Mouse (Mus musculus): ENCODE results near the gene Pitpnm2. TPM values are rescaled to one million over a fixed set of nuclear protein-coding genes. Genes with fewer than 3 reads are reported as not detected.

Gene Pitpnm2
- polyA plus RNA-seq, 1 experiment from 2014 or later: 8.9 TPM

DNA sequence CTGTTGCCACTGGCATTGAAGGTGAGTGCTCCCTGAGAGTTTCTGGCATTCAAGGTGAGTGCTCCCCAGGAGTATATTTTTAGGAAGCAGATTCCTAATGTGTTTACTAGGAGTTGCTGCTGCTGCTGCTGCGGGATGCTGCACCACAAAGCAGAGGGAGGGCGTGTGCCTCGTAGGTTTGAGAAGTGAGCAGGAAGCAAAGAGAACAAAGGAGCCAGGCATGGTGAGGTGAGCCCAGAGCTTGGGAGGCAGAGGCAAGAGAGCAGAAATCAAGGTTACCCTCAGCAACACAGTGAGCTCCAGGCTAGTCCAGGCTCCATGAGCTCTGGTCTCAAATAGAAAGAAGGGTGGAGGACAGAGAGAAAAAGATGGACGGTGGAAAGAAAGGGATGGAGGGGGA, 13.7 kb upstream of the Pitpnm2 start:
- ATAC-seq (ENCODE audit: low FRiP score): no peak
- Histone ChIP-seq H3K4me1 (no peaks in the 10 kb centered on the region), H3K27ac (no peak overlapping the region), H3K4me3 (replicated peaks) (no peak overlapping the region), H3K9me3 (no peaks in the 10 kb centered on the region), H3K36me3 (replicated peaks) (peaks cover 72% of the 10 kb centered on the region), H3K4me2 (no peak overlapping the region), H3K27me3 (no peaks in the 10 kb centered on the region), H3K9ac (no peak overlapping the region)
- WGBS: 76% methylated on average over 4 of the region's 4 CpGs

DNA sequence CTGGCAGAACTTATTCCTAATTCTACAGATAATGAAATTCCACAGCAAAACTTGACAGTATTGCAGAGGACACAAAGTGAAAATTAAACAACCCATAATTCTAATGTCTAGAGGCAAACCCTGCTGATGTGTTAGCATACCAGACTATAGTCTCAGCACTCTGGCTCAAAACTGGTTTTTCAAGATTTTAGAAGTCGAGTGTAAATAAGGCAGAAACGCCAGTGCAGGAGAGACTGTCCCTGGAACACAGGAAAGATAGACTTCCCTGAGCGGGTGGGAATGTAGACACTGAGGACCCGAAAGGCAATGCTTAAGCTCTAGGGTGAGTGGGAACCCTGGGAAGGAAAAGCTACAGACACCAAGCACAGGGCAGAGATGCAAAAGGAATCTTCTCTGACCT, 12.5 kb upstream of the Pitpnm2 start:
- Histone ChIP-seq H3K36me3 (replicated peaks) (peaks cover 83% of the 10 kb centered on the region), H3K27me3 (no peaks in the 10 kb centered on the region), H3K9ac (no peak overlapping the region), H3K9me3 (no peaks in the 10 kb centered on the region), H3K4me3 (replicated peaks) (no peak overlapping the region), H3K27ac (no peak overlapping the region), H3K4me1 (no peaks in the 10 kb centered on the region), H3K4me2 (no peak overlapping the region)
- no peak for ATAC-seq (ENCODE audit: low FRiP score)
- 89% methylated on average over 4 of the region's 4 CpGs for WGBS

DNA sequence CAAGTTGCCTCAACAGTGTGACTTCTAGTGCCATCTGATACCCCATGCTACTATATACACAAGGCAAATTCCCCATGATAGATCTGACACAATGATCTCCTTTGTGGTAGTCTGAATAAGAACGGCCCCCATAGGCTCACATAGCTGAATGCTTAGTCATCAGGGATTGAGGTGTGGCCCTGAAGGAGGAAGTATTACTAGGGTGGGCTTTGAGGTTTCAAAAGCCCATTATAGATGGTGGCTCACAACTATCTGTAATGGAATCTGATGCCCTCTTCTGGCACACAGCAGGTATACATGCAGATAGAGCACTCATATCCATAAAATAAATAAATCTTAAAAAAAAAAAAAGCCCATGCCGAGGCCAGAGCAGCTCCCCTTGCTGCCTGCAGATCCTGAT, 9.6 kb upstream of the Pitpnm2 start:
- H3K9ac ChIP-seq: no peak overlapping the region
- no peak overlapping the region for H3K27ac ChIP-seq
- no peak overlapping the region for H3K4me2 ChIP-seq
- H3K27me3 ChIP-seq: no peaks in the 10 kb centered on the region
- H3K9me3 ChIP-seq: no peaks in the 10 kb centered on the region
- no peak overlapping the region for H3K4me3 ChIP-seq (replicated peaks)
- H3K36me3 ChIP-seq (replicated peaks): peaks cover 73% of the 10 kb centered on the region
- 69% methylated on average over 2 of the region's 2 CpGs for WGBS
- H3K4me1 ChIP-seq: no peaks in the 10 kb centered on the region
- ATAC-seq (ENCODE audit: low FRiP score): no peak

GRCm38 (mm10) chr5:124258026-124258425, 8.5 kb upstream of the Pitpnm2 start:
- H3K9ac ChIP-seq: no peak overlapping the region
- no peaks in the 10 kb centered on the region for H3K9me3 ChIP-seq
- H3K4me3 ChIP-seq (replicated peaks): no peak overlapping the region
- H3K4me2 ChIP-seq: no peak overlapping the region
- H3K27me3 ChIP-seq: no peaks in the 10 kb centered on the region
- H3K27ac ChIP-seq: no peak overlapping the region
- no peak for ATAC-seq (ENCODE audit: low FRiP score)
- WGBS: 89% methylated on average over 1 of the region's 1 CpGs
- H3K4me1 ChIP-seq: no peaks in the 10 kb centered on the region
- peaks cover 69% of the 10 kb centered on the region for H3K36me3 ChIP-seq (replicated peaks)

GRCm38 (mm10) chr5:124255141-124255540, 5.6 kb upstream of the Pitpnm2 start:
- H3K9ac ChIP-seq: no peak overlapping the region
- 96% methylated on average over 7 of the region's 7 CpGs for WGBS
- H3K4me1 ChIP-seq: peaks cover 11% of the 10 kb centered on the region
- H3K36me3 ChIP-seq (replicated peaks): peaks cover 49% of the 10 kb centered on the region
- no peaks in the 10 kb centered on the region for H3K9me3 ChIP-seq
- H3K27me3 ChIP-seq: peaks cover 4% of the 10 kb centered on the region; the same call in 1 of the 2 replicates
- H3K27ac ChIP-seq: no peak overlapping the region
- no peak overlapping the region for H3K4me2 ChIP-seq
- no peak for ATAC-seq (ENCODE audit: low FRiP score)
- H3K4me3 ChIP-seq (replicated peaks): no peak overlapping the region

DNA sequence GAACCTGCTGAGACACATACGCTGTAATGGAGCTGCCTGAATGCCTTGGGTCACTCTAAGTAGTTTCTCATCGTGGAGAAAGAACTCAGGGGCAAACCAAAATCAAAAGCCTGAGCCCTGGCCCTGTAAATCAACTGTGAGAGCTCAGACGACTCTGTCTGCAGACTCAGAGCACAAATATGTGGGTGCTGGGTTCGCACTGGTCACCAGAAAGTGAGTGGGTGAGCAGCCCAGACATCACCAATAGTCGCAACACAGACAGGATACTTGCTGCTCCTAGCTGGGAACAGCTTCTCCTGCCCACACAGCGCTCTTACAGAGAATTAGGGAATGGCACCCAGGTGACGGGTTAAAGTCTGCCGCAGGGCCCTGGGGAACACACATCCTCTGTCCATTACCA, 4.0 kb upstream of the Pitpnm2 start:
- WGBS: 80% methylated on average over 8 of the region's 8 CpGs
- Histone ChIP-seq H3K36me3 (replicated peaks) (peaks cover 36% of the 10 kb centered on the region), H3K4me3 (replicated peaks) (no peak overlapping the region), H3K9me3 (no peaks in the 10 kb centered on the region), H3K4me2 (no peak overlapping the region), H3K9ac (no peak overlapping the region), H3K27ac (no peak overlapping the region), H3K4me1 (peaks cover 17% of the 10 kb centered on the region), H3K27me3 (peaks cover 4% of the 10 kb centered on the region; the same call in 1 of the 2 replicates)
- no peak for ATAC-seq (ENCODE audit: low FRiP score)

DNA sequence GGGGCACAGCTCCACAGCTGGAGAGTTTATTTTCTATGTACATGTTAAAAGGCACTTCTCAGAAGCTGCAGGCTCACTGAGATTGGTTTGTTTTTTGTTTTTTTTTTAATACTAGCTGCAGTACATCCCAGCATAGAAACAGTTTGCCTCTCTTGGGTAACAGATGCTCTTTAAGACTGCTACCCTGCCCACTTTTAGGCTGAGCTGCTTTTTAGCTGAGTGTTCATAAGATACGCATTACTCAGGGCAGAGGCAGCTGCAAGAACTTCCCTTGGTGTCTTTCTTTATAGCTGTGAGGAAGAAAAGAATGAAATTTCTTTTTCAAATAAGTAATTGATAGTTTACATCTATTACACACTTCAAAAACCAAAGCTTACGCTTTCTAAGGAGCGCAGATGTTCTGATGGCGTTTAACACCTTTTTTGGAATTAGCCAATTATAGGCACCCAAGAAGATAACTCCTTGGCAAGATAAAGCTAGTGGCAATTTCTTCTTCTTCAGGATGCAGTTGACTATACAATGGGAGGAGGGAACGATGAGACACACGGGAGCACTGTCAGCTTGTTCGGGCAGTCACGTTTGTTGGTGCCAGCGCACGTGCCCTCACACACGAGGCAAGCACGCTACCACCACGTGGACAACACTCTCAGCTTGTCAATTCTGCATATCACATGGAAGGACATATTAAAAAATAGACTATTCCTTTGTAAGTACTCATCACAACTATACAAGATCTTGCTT, 3.2 kb upstream of the Pitpnm2 start:
- WGBS: 81% methylated on average over 13 of the region's 13 CpGs
- H3K27ac ChIP-seq: no peak overlapping the region
- ATAC-seq (ENCODE audit: low FRiP score): no peak

GRCm38 (mm10) chr5:124251070-124251469, 1.5 kb upstream of the Pitpnm2 start:
- 88% methylated on average over 5 of the region's 5 CpGs for WGBS
- H3K4me3 ChIP-seq (replicated peaks): no peak overlapping the region
- no peak for ATAC-seq (ENCODE audit: low FRiP score)

More for the DNA sequence above, 3.2 kb upstream of the Pitpnm2 start:
- no peak overlapping the region for H3K4me3 ChIP-seq (replicated peaks)
- no peak overlapping the region for H3K9ac ChIP-seq
- H3K9me3 ChIP-seq: no peaks in the 10 kb centered on the region
- H3K4me2 ChIP-seq: no peak overlapping the region
- peaks cover 8% of the 10 kb centered on the region; the same call in 1 of the 2 replicates for H3K27me3 ChIP-seq
- peaks cover 25% of the 10 kb centered on the region for H3K4me1 ChIP-seq
- H3K36me3 ChIP-seq (replicated peaks): peaks cover 28% of the 10 kb centered on the region

GRCm38 (mm10) chr5:124248845-124249613, 531 bp downstream of the Pitpnm2 start:
- peak overlapping the region; percentile 85 for H3K4me2 ChIP-seq
- H3K27ac ChIP-seq: peak overlapping the region; percentile 71
- peak overlapping the region; percentile 80 for H3K9ac ChIP-seq
- H3K4me3 ChIP-seq (replicated peaks): peak overlapping the region; percentile 71
- H3K4me1 ChIP-seq: peaks cover 34% of the 10 kb centered on the region
- WGBS: under 1% methylated on average over 74 of the region's 77 CpGs
- H3K27me3 ChIP-seq: peaks cover 18% of the 10 kb centered on the region; the same call in 1 of the 2 replicates
- ATAC-seq (ENCODE audit: low FRiP score): peak; percentile 78
- peaks cover 6% of the 10 kb centered on the region for H3K36me3 ChIP-seq (replicated peaks)
- H3K9me3 ChIP-seq: no peaks in the 10 kb centered on the region

More at GRCm38 (mm10) chr5:124251070-124251469, 1.5 kb upstream of the Pitpnm2 start:
- Histone ChIP-seq H3K4me1 (peaks cover 34% of the 10 kb centered on the region), H3K9ac (no peak overlapping the region), H3K9me3 (no peaks in the 10 kb centered on the region), H3K4me2 (no peak overlapping the region), H3K27me3 (peaks cover 15% of the 10 kb centered on the region; the same call in 1 of the 2 replicates), H3K27ac (no peak overlapping the region), H3K36me3 (replicated peaks) (peaks cover 11% of the 10 kb centered on the region)

- Histone ChIP-seq H3K36me3 (replicated peaks) (no peaks in the 10 kb centered on the region), H3K4me2 (peak overlapping the region; percentile 85), H3K9me3 (no peaks in the 10 kb centered on the region), H3K27me3 (peaks cover 23% of the 10 kb centered on the region; the same call in 1 of the 2 replicates), H3K4me3 (replicated peaks) (peak overlapping the region; percentile 71; the same call in 1 of the 2 replicates), H3K9ac (peak overlapping the region; percentile 80; the same call in 1 of the 2 replicates), H3K27ac (no peak overlapping the region), H3K4me1 (peaks cover 34% of the 10 kb centered on the region)
- 15% methylated on average over 9 of the region's 9 CpGs for WGBS
- ATAC-seq (ENCODE audit: low FRiP score): no peak
These were observed 1.5 kb downstream of the Pitpnm2 start for GRCm38 (mm10) chr5:124247986-124248626.

GRCm38 (mm10) chr5:124247296-124247695, 2.3 kb downstream of the Pitpnm2 start:
- no peak overlapping the region for H3K4me3 ChIP-seq (replicated peaks)
- no peak overlapping the region for H3K9ac ChIP-seq
- no peaks in the 10 kb centered on the region for H3K36me3 ChIP-seq (replicated peaks)
- 31% methylated on average over 7 of the region's 7 CpGs for WGBS
- peaks cover 37% of the 10 kb centered on the region for H3K4me1 ChIP-seq
- H3K27me3 ChIP-seq: peaks cover 25% of the 10 kb centered on the region; the same call in 1 of the 2 replicates
- H3K4me2 ChIP-seq: no peak overlapping the region
- no peak for ATAC-seq (ENCODE audit: low FRiP score)
- no peaks in the 10 kb centered on the region for H3K9me3 ChIP-seq
- 0 out of 2 replicates have a peak overlapping the region, but pooled peaks have one; percentile 25 for H3K27ac ChIP-seq

DNA sequence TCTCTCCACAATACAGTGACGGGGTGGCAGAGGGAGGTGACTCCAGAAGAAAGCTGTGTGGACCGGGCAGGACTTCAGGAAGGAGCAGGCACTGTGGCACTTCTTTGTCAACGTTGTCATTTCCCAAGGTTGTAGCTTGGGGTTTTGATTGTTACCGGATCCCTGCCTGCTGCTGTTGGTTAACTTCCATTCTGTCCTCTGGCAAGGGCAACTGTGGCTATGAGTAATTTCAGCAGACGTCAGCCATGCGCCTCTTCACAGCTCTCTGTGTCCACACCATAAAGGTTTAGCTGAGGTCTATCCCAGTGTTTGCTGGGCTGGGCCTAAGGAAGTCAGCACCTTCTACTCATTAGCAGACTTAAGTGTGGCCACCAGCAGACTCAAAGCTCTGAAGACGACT, 4.7 kb downstream of the Pitpnm2 start:
- ATAC-seq (ENCODE audit: low FRiP score): no peak
- H3K27ac ChIP-seq: no peak overlapping the region
- H3K4me3 ChIP-seq (replicated peaks): no peak overlapping the region
- peaks cover 45% of the 10 kb centered on the region for H3K4me1 ChIP-seq
- H3K27me3 ChIP-seq: peaks cover 29% of the 10 kb centered on the region; the same call in 1 of the 2 replicates
- no peaks in the 10 kb centered on the region for H3K9me3 ChIP-seq
- H3K9ac ChIP-seq: no peak overlapping the region
- WGBS: 92% methylated on average over 7 of the region's 7 CpGs
- H3K36me3 ChIP-seq (replicated peaks): no peaks in the 10 kb centered on the region
- H3K4me2 ChIP-seq: no peak overlapping the region

Data from forebrain, embryonic 12.5 days (tissue).